Mouse (Mus musculus): ENCODE results near the gene Ss18l2.

DNA sequence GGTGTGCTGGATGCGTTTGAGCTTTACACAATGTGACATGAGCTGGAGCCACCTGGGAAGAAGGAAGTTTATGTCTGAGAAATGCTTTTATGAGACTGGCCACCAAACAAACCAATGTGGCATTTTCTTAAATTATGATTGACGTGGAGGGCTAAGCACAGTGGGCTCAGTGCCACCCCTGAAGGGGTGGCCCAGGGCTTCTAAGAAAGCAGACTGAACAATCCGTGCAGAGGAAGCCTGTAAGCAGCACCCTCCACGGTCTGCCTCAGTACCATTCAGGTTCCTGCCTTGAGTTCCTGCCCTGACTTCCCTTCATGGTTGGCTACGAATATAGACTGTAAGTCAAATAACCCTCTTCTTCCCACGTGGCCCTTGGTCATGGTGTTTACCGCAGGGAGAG, 19.4 kb upstream of the Ss18l2 start:
- no peak for TF ChIP-seq CTCF (IDR thresholded peaks at IDR 0.05; ENCODE audit: low read depth)
- no peak for TF ChIP-seq EP300 (IDR thresholded peaks at IDR 0.05; ENCODE audit: low read depth)

Measured in liver, postnatal 0 days (tissue).